Mouse (Mus musculus): ENCODE data around the gene Wdr44. TPM values are rescaled to one million over a fixed set of nuclear protein-coding genes. Genes with fewer than 3 reads are reported as not detected.

Wdr44 gene
- polyA plus RNA-seq, 1 experiment = 2.0 TPM

- H3ac ChIP-seq (ENCODE audit: control insufficient read depth, insufficient read length, low read depth) = no peak overlapping the region
- TF ChIP-seq MYOD1 (IDR thresholded peaks at IDR 0.05; ENCODE audit: control insufficient read depth, insufficient read length, low read depth) = no peak
- TF ChIP-seq CTCF (IDR thresholded peaks at IDR 0.05; ENCODE audit: control insufficient read depth, insufficient read depth, insufficient read length) = no peak
- TF ChIP-seq FOSL1 (IDR thresholded peaks at IDR 0.05; ENCODE audit: insufficient read depth, low read length, poor library complexity, severe bottlenecking) = no peak
- TF ChIP-seq MYOG (IDR thresholded peaks at IDR 0.05; ENCODE audit: control insufficient read depth, extremely low read depth, insufficient read length) = no peak
- TF ChIP-seq USF1 (IDR thresholded peaks at IDR 0.05; ENCODE audit: low read depth) = no peak
- TF ChIP-seq CEBPB (IDR thresholded peaks at IDR 0.05; ENCODE audit: low read depth) = no peak
- TF ChIP-seq MAX (IDR thresholded peaks at IDR 0.05) = no peak
- no peaks in the 10 kb centered on the region for H3K79me3 ChIP-seq (ENCODE audit: low read depth)
- H3K79me2 ChIP-seq (ENCODE audit: control insufficient read depth, insufficient read depth) = no peaks in the 10 kb centered on the region
- no peaks in the 10 kb centered on the region for H3K27me3 ChIP-seq (ENCODE audit: control insufficient read depth, insufficient read depth, insufficient read length)
- H3K36me3 ChIP-seq (ENCODE audit: control insufficient read depth, insufficient read depth) = no peaks in the 10 kb centered on the region
- no peak overlapping the region for H3K4me3 ChIP-seq (ENCODE audit: insufficient read depth, poor library complexity, severe bottlenecking)
Measured at GRCm38 (mm10) chrX:23676583-23676982, 16.3 kb upstream of the Wdr44 start.

GRCm38 (mm10) chrX:23677511-23677910, 15.3 kb upstream of the Wdr44 start:
- Histone ChIP-seq H3K4me3 (ENCODE audit: insufficient read depth, poor library complexity, severe bottlenecking) (no peak overlapping the region), H3K27me3 (ENCODE audit: control insufficient read depth, insufficient read depth, insufficient read length) (no peaks in the 10 kb centered on the region), H3K79me2 (ENCODE audit: control insufficient read depth, insufficient read depth) (no peaks in the 10 kb centered on the region), H3K79me3 (ENCODE audit: low read depth) (no peaks in the 10 kb centered on the region), H3K36me3 (ENCODE audit: control insufficient read depth, insufficient read depth) (no peaks in the 10 kb centered on the region), H3ac (ENCODE audit: control insufficient read depth, insufficient read length, low read depth) (no peak overlapping the region)
- no peak for TF ChIP-seq CEBPB (IDR thresholded peaks at IDR 0.05; ENCODE audit: low read depth)
- TF ChIP-seq MYOD1 (IDR thresholded peaks at IDR 0.05; ENCODE audit: control insufficient read depth, insufficient read length, low read depth) = no peak
- TF ChIP-seq USF1 (IDR thresholded peaks at IDR 0.05; ENCODE audit: low read depth) = no peak
- no peak for TF ChIP-seq FOSL1 (IDR thresholded peaks at IDR 0.05; ENCODE audit: insufficient read depth, low read length, poor library complexity, severe bottlenecking)
- no peak for TF ChIP-seq MYOG (IDR thresholded peaks at IDR 0.05; ENCODE audit: control insufficient read depth, extremely low read depth, insufficient read length)
- TF ChIP-seq MAX (IDR thresholded peaks at IDR 0.05) = no peak
- TF ChIP-seq CTCF (IDR thresholded peaks at IDR 0.05; ENCODE audit: control insufficient read depth, insufficient read depth, insufficient read length) = no peak

- TF ChIP-seq USF1 (IDR thresholded peaks at IDR 0.05; ENCODE audit: low read depth) = no peak
- no peak for TF ChIP-seq CTCF (IDR thresholded peaks at IDR 0.05; ENCODE audit: control insufficient read depth, insufficient read depth, insufficient read length)
- TF ChIP-seq CEBPB (IDR thresholded peaks at IDR 0.05; ENCODE audit: low read depth) = no peak
- no peak for TF ChIP-seq MAX (IDR thresholded peaks at IDR 0.05)
- no peak for TF ChIP-seq MYOG (IDR thresholded peaks at IDR 0.05; ENCODE audit: control insufficient read depth, extremely low read depth, insufficient read length)
- no peak for TF ChIP-seq MYOD1 (IDR thresholded peaks at IDR 0.05; ENCODE audit: control insufficient read depth, insufficient read length, low read depth)
- H3K79me2 ChIP-seq (ENCODE audit: control insufficient read depth, insufficient read depth) = peaks cover 39% of the 10 kb centered on the region
- H3K36me3 ChIP-seq (ENCODE audit: control insufficient read depth, insufficient read depth) = no peaks in the 10 kb centered on the region
- no peak overlapping the region for H3ac ChIP-seq (ENCODE audit: control insufficient read depth, insufficient read length, low read depth)
- no peak overlapping the region for H3K4me3 ChIP-seq (ENCODE audit: insufficient read depth, poor library complexity, severe bottlenecking)
- H3K27me3 ChIP-seq (ENCODE audit: control insufficient read depth, insufficient read depth, insufficient read length) = no peaks in the 10 kb centered on the region
- peaks cover 10% of the 10 kb centered on the region for H3K79me3 ChIP-seq (ENCODE audit: low read depth)
Measured at GRCm38 (mm10) chrX:23692336-23692721, 522 bp upstream of the Wdr44 start.

GRCm38 (mm10) chrX:23693443-23694400, 871 bp downstream of the Wdr44 start:
- TF ChIP-seq CEBPB (IDR thresholded peaks at IDR 0.05; ENCODE audit: low read depth) (no peak), MYOD1 (IDR thresholded peaks at IDR 0.05; ENCODE audit: control insufficient read depth, insufficient read length, low read depth) (no peak), MAX (IDR thresholded peaks at IDR 0.05) (no peak), CTCF (IDR thresholded peaks at IDR 0.05; ENCODE audit: control insufficient read depth, insufficient read depth, insufficient read length) (no peak), FOSL1 (IDR thresholded peaks at IDR 0.05; ENCODE audit: insufficient read depth, low read length, poor library complexity, severe bottlenecking) (no peak), USF1 (IDR thresholded peaks at IDR 0.05; ENCODE audit: low read depth) (no peak), MYOG (IDR thresholded peaks at IDR 0.05; ENCODE audit: control insufficient read depth, extremely low read depth, insufficient read length) (no peak)
- Histone ChIP-seq H3ac (ENCODE audit: control insufficient read depth, insufficient read length, low read depth) (peak overlapping the region; percentile 83), H3K79me2 (ENCODE audit: control insufficient read depth, insufficient read depth) (peaks cover 53% of the 10 kb centered on the region), H3K4me3 (ENCODE audit: insufficient read depth, poor library complexity, severe bottlenecking) (peak overlapping the region; percentile 46), H3K79me3 (ENCODE audit: low read depth) (peaks cover 16% of the 10 kb centered on the region), H3K27me3 (ENCODE audit: control insufficient read depth, insufficient read depth, insufficient read length) (no peaks in the 10 kb centered on the region), H3K36me3 (ENCODE audit: control insufficient read depth, insufficient read depth) (no peaks in the 10 kb centered on the region)

DNA sequence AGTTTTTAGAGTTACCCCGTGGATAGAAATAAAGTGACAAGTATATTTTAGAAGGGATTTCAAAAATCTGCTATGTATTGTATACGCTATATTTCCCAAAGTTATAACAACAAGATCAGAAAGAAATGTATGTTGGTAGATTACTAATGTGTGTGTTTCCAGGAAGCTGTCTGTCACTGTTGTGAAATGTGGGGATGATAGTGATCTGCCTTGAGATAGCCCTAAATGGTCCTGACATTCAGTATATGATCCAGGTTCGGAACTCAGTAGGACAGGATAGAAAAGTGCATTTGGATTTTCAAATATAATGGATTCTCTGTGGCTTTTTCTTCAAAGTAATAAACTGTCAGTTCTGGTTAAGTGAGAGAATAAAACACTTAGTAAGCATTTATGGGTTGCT, 1.7 kb downstream of the Wdr44 start:
- no peak for TF ChIP-seq MAX (IDR thresholded peaks at IDR 0.05)
- no peak for TF ChIP-seq CEBPB (IDR thresholded peaks at IDR 0.05; ENCODE audit: low read depth)
- TF ChIP-seq FOSL1 (IDR thresholded peaks at IDR 0.05; ENCODE audit: insufficient read depth, low read length, poor library complexity, severe bottlenecking) = no peak
- no peak for TF ChIP-seq MYOG (IDR thresholded peaks at IDR 0.05; ENCODE audit: control insufficient read depth, extremely low read depth, insufficient read length)
- no peak for TF ChIP-seq CTCF (IDR thresholded peaks at IDR 0.05; ENCODE audit: control insufficient read depth, insufficient read depth, insufficient read length)
- no peak for TF ChIP-seq MYOD1 (IDR thresholded peaks at IDR 0.05; ENCODE audit: control insufficient read depth, insufficient read length, low read depth)
- TF ChIP-seq USF1 (IDR thresholded peaks at IDR 0.05; ENCODE audit: low read depth) = no peak
- Histone ChIP-seq H3K36me3 (ENCODE audit: control insufficient read depth, insufficient read depth) (no peaks in the 10 kb centered on the region), H3K4me3 (ENCODE audit: insufficient read depth, poor library complexity, severe bottlenecking) (peak overlapping the region; percentile 46), H3K27me3 (ENCODE audit: control insufficient read depth, insufficient read depth, insufficient read length) (no peaks in the 10 kb centered on the region), H3K79me3 (ENCODE audit: low read depth) (peaks cover 18% of the 10 kb centered on the region), H3ac (ENCODE audit: control insufficient read depth, insufficient read length, low read depth) (no peak overlapping the region), H3K79me2 (ENCODE audit: control insufficient read depth, insufficient read depth) (peaks cover 62% of the 10 kb centered on the region)

All from C2C12 (cell line).